Mouse (Mus musculus) bone marrow macrophage, adult 2 months (primary cell): ENCODE data around the gene Adamtsl4.

ENCODE experiments used
- CTCF ChIP-seq: IDR thresholded peaks from 2 replicates; pipeline ENCODE4 v1.5.1; 2012; ENCODE audit warnings: low read depth, mild to moderate bottlenecking, low read length, moderate library complexity
- POLR2A ChIP-seq: IDR thresholded peaks from 2 replicates; pipeline ENCODE4 v1.6.1; 2012; ENCODE audit warnings: mild to moderate bottlenecking, low read depth, low read length, borderline replicate concordance

GRCm38 (mm10) chr3:95682878-95683277 lies 4.8 kb downstream of the Adamtsl4 start:
- TF ChIP-seq CTCF (no peak), POLR2A (no peak)
